In genomic region chr14:40791606-40792005, GRCm38 (mm10) we compare ENCODE assay signal across 8 mouse cellular contexts.
DNase-seq lines count a peak whose midpoint lies in the region.

No protein-coding gene starts in this region.

- peak; percentile 26 for DNase-seq in gastrocnemius, postnatal 10 days
- no peak for DNase-seq in gastrocnemius, adult 8-10 months (ENCODE audit: low spot score in 2 of 2)
- DNase-seq in ES-CJ7 (ENCODE audit: low read depth, low spot score): peak; percentile 70
- peak; percentile 41 to 60 for DNase-seq in cerebellum, postnatal 25 days
- DNase-seq in frontal cortex, postnatal 36 days (ENCODE audit: low spot score in 2 of 2): peak; percentile 52 to 83
- peak; percentile 14 to 70 for DNase-seq in kidney, postnatal 36 days
- peak; percentile 51 for DNase-seq in lung, postnatal 10 days
- DNase-seq in right cerebral cortex, postnatal 4 days: peak; percentile 54

Comparison
In these comparisons a context has a peak if more than half of its experiments do, and no peak if none do; other contexts are left out.
1. DNase-seq: peak in gastrocnemius, postnatal 10 days (single experiment), ES-CJ7 (single experiment), cerebellum, postnatal 25 days (2 of 2), frontal cortex, postnatal 36 days (2 of 2), kidney, postnatal 36 days (2 of 2), lung, postnatal 10 days (single experiment) and right cerebral cortex, postnatal 4 days (single experiment); none in gastrocnemius, adult 8-10 months (0 of 2).